Mouse (Mus musculus): ENCODE measurements around the gene Olfr827. TPM values are rescaled to one million over a fixed set of nuclear protein-coding genes. Genes with fewer than 3 reads are reported as not detected.

The Olfr827 gene
- not detected for total RNA-seq (2021)

- intact Hi-C loops (cut with DNase I) = no loop called here
- no peak for DNase-seq (ENCODE audit: extremely low spot score in 1 of 2, low spot score in 2 of 2)
Observed at GRCm38 (mm10) chr10:130214303-130214702, at the start of gene Olfr827. Gene Olfr827 (minus strand): TSS chr10:130214403.

DNA sequence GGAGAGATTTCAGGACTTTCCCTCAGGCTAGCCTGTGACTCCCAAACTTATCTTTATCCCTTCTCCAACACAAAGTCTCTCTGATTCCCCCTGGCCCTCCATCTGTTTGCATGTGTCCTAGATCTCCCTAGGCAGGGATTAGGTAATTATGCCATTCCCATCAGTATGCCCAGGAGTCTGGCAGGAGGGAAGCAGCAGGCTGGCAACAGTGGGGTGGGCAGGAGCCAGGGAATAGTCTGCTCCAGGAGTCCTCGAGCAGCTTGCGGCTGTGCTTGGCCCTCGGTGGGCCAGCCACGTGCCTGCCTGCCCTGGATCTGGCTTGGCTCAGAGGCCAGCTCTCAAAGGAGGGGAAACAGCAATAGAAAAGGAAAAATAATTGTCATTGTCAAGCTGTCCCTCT, 49.0 kb upstream of the Olfr827 start:
- intact Hi-C loops (cut with DNase I) = no loop called here
- peak; percentile 18 to 26 for DNase-seq (ENCODE audit: extremely low spot score in 1 of 2, low spot score in 2 of 2)

DNA sequence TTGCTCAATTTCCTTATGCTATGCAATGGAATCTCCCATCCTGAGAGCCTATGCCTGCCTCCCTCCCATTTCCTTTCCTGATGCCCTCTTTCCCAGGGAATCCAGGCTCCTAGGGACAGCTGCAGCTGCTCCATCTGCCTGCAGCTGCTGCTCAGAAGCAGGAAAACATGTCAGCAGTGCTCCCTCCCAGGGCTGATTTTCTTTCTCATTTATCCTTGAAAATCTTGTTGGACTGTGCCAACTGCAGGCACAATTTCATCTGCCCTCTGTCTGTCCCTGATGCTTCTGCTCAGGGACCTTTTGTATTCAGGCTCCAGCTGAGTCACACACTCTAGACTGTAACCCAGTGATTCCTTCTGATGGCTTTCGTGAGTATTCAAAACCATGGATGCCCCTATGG, 45.3 kb upstream of the Olfr827 start:
- intact Hi-C loops (cut with DNase I) = no loop called here
- DNase-seq (ENCODE audit: extremely low spot score in 1 of 2, low spot score in 2 of 2) = no peak

DNA sequence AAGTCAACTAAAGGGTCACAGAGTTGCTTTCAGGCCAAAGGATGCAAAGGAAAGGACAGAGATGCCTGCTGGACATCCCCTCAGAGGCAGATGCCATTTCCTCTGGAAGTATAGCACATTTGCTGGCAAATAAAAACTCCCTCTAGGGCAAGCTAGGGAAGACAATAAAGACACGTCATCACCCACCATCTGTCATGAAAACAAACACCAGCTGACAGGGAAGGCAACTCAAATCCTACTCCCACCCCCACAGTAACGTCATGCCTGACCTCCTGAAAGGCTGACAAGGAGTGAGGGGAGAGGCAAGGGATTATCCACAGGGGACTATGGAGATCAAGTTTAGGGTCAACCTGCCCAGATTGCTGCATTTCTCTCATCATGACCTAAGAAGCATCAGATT, 30.1 kb upstream of the Olfr827 start:
- DNase-seq (ENCODE audit: extremely low spot score in 1 of 2, low spot score in 2 of 2) = no peak
- intact Hi-C loops (cut with DNase I) = no loop called here

DNA sequence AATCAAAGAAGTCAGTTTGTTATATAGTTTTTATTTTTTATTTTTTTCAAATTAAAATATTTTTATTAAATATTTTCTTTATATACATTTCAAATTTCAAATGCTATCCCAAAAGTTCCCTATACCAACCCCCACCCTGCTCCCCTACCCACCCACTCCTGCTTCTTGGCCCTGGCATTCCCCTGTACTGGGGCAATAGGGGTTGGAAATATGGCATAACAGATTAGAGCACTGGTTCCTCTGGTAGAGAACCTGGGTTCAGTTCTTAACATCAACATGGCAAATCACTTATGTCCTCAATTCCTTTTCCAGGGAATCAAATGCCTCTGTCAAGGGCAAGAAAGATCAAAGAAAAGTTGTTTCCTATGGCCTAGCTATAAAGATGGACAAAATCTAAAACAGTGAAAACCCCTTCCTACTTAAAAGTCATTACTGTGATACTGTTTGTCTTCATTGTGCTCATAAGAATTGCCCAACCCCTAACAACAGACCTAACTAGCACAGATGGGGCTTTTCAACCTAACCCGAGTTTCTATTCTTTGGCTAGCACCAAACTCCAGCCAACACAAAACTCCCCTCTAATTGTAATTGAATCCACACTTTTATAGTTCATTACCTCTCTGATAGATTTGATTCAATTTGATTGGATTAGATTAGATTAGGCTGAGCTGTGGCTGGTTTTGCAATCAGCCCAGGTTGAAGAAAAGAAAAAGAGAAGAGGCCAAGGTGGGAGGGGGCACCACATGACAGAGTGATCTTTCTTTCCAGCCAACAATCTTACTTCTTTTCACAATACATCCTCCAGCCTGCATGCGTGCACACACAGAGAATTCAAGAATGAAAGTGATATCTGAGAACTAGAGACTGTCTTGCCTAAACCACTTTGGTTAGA, 24.4 kb upstream of the Olfr827 start:
- DNase-seq (ENCODE audit: extremely low spot score in 1 of 2, low spot score in 2 of 2) = no peak
- intact Hi-C loops (cut with DNase I) = no loop called here

GRCm38 (mm10) chr10:130234576-130234975, 20.4 kb upstream of the Olfr827 start:
- no peak for DNase-seq (ENCODE audit: extremely low spot score in 1 of 2, low spot score in 2 of 2)
- intact Hi-C loops (cut with DNase I) = no loop called here

DNA sequence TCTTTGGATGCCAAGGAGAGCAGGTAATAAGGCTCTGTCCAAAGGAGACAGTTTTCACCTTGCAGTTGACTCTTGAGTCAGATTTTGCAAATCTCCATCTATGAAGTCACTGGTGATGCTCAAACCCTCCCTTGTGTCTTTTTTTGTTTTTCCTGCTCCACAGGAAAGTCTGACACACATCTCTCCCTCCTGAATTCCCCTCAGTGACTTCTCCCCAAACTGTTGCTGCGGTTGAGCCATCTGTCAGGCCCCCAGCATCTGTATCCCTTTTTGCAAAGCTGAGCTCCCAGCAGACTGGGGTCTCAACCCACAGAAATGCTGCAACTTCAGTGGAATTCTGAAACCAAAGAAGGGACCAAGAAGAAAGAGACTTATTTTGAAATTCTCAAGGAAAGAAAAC, 17.9 kb upstream of the Olfr827 start:
- no peak for DNase-seq (ENCODE audit: extremely low spot score in 1 of 2, low spot score in 2 of 2)
- intact Hi-C loops (cut with DNase I) = no loop called here

GRCm38 (mm10) chr10:130229584-130229983, 15.4 kb upstream of the Olfr827 start:
- DNase-seq (ENCODE audit: extremely low spot score in 1 of 2, low spot score in 2 of 2) = no peak
- intact Hi-C loops (cut with DNase I) = loop anchor here (2.0 kb wide), 1 partner anchor 69 kb away; no protein-coding TSS in a partner anchor

- intact Hi-C loops (cut with DNase I) = loop anchor here (2.0 kb wide), 1 partner anchor 71 kb away; no protein-coding TSS in a partner anchor
- peak; percentile 41 to 42 for DNase-seq (ENCODE audit: extremely low spot score in 1 of 2, low spot score in 2 of 2)
Observed at GRCm38 (mm10) chr10:130228246-130228645, 14.0 kb upstream of the Olfr827 start.

GRCm38 (mm10) chr10:130225034-130225433, 10.8 kb upstream of the Olfr827 start:
- intact Hi-C loops (cut with DNase I) = no loop called here
- no peak for DNase-seq (ENCODE audit: extremely low spot score in 1 of 2, low spot score in 2 of 2)

GRCm38 (mm10) chr10:130184086-130184485, 30.1 kb downstream of the Olfr827 start, which contains the start of gene Olfr826:
Gene Olfr826 (minus strand): TSS chr10:130184186.
- DNase-seq (ENCODE audit: extremely low spot score in 1 of 2, low spot score in 2 of 2) = no peak
- intact Hi-C loops (cut with DNase I) = no loop called here

GRCm38 (mm10) chr10:130166666-130167065, 47.5 kb downstream of the Olfr827 start, which contains the start of gene Olfr825:
Gene Olfr825 (minus strand): TSS chr10:130166766.
- DNase-seq (ENCODE audit: extremely low spot score in 1 of 2, low spot score in 2 of 2) = no peak
- intact Hi-C loops (cut with DNase I) = no loop called here

- intact Hi-C loops (cut with DNase I) = no loop called here
- no peak for DNase-seq (ENCODE audit: extremely low spot score in 1 of 2, low spot score in 2 of 2)
Observed at GRCm38 (mm10) chr10:130165196-130165595, 49.0 kb downstream of the Olfr827 start.

Other genes with a start within 250 kb of the Olfr827 start
- not detected for gene Olfr819, start 247.1 kb downstream of the Olfr827 start, total RNA-seq (2021)
- gene Olfr247, start 238.3 kb downstream of the Olfr827 start, total RNA-seq (2021) = not detected
- not detected for gene Gm10310, start 229.3 kb downstream of the Olfr827 start, total RNA-seq (2021)
- gene Olfr820, start 201.8 kb downstream of the Olfr827 start, total RNA-seq (2021) = not detected
- not detected for gene Olfr821, start 184.1 kb downstream of the Olfr827 start, total RNA-seq (2021)
- gene Olfr822, start 143.2 kb downstream of the Olfr827 start, total RNA-seq (2021) = not detected
- not detected for gene Olfr823, start 99.0 kb downstream of the Olfr827 start, total RNA-seq (2021)
- not detected for gene Olfr824, start 84.4 kb downstream of the Olfr827 start, total RNA-seq (2021)
- gene Olfr825, start 47.6 kb downstream of the Olfr827 start, total RNA-seq (2021) = not detected
- not detected for gene Olfr826, start 30.2 kb downstream of the Olfr827 start, total RNA-seq (2021)
- under 1 TPM in 1 of 2 experiments, not detected in 1; 0.19 TPM for gene Neurod4, start 65.8 kb upstream of the Olfr827 start, total RNA-seq (2021)
- 1 to 10 TPM; 1.8 to 2.4 TPM for gene Tespa1, start 108.5 kb upstream of the Olfr827 start, total RNA-seq (2021)
- gene Vmn2r84, start 179.9 kb upstream of the Olfr827 start, total RNA-seq (2021) = under 1 TPM; 0.17 to 0.32 TPM
- gene Vmn2r85, start 215.3 kb upstream of the Olfr827 start, total RNA-seq (2021) = under 1 TPM; 0.60 to 0.75 TPM
- gene Vmn2r86, start 241.6 kb upstream of the Olfr827 start, total RNA-seq (2021) = under 1 TPM; 0.17 to 0.30 TPM